Mouse (Mus musculus) kidney, postnatal 10 days (tissue): ENCODE results near the gene Nat8f5.
A peak's percentile ranks its signal among the peaks of the same experiment; 100 is the strongest.
"Not testable (repeated sequence)": the region's sequence is repeated elsewhere in the genome, so short reads cannot be mapped to it uniquely, and the experiment has no call there.

ENCODE experiments used
- DNase-seq: peaks from one replicate; pipeline ENCODE4 v3.0.0; 2021; ENCODE audit warnings: mixed read lengths

The Nat8f5 gene

DNA sequence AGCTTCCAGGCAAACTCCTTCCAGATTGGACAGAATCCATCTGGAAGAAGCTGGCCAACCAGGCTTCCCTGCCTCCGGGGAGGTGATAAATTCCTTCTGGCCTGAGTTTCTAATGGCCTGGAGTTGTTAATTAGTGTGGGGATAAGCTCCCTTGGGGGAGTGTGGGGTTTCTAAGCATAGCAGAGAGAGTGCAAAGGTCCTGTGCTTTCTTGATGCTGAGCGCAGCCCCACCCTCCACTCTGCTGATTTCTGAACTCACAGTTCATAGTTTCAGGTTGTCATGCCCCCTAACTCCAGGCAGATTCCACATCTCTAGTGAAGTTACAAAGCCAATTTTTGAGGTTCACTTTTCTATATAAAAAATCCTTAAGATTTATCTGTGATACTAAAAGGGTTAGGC is 14.3 kb upstream of the Nat8f5 start:
- peak; percentile 30 for DNase-seq

DNA sequence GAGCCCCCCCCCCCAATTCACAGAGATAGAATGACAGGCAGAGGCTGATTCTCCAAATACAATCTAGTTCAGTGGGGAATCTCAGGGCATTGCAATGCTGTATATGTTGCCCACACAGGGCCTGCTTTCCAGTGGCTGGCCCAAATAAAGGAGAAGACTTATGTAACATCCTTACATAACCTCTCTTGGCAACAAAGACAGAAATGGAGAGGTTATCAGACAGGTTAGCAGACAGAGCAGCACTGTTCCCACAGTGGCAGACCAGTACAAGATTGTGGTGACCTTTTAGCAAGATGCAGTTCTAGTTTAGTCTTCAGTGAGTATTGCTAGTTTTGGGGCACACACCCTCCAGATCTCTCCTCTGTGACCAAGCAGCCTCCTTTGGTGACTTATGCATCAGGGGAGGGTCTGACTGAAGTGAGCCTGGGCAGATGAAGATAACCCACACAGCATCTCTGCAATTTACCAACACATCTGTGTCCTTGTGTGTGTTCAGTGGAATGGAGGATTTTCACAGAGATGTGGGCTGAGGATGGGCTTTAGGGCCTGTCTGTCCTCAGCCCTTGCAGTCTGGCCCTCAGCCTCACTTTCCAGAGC is 13.8 kb upstream of the Nat8f5 start:
- DNase-seq: not testable (repeated sequence)

- DNase-seq: no peak
Measured at GRCm38 (mm10) chr6:85831796-85832321, 11.1 kb upstream of the Nat8f5 start, which contains the start of gene Nat8. Nat8 (minus strand) TSS chr6:85832082.

GRCm38 (mm10) chr6:85829462-85829861 is 8.7 kb upstream of the Nat8f5 start:
- no peak for DNase-seq

GRCm38 (mm10) chr6:85825886-85826285 is 5.1 kb upstream of the Nat8f5 start:
- DNase-seq: no peak

DNA sequence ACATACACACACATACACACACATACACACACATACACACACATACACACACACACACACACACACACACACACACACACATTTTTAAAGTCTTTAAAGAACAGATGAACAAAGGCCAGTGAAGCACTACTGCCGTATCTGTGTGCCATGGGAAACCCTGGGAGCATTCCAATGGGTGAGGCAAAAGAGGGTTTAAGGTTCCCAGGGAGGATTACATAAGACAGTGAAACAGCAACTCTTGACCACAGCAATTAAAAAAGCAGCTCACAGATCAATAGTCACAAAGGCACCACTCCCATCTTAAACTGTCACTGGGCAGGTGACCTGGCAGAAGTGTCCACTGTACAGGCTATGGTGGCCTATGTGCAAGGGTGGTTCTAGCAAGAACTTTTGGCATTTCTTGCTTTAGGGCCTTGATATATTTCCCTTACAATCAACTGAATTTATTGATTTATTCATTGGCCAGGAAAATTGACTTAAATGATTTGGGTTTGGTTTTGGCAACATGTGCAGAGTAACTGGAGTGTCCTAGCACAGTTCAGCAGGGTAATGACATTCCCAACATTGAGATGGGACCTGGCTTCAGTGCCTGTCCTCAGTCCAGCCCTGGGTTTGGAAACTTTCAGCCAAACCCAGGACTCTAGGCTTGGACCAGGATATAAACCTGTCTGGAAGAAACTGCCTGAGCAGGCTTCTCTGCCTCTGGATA is 2.8 kb upstream of the Nat8f5 start:
- DNase-seq: no peak

GRCm38 (mm10) chr6:85822286-85822685 is 1.5 kb upstream of the Nat8f5 start:
- no peak for DNase-seq

- DNase-seq: no peak
Measured at GRCm38 (mm10) chr6:85818338-85818737, 2.4 kb downstream of the Nat8f5 start.

DNA sequence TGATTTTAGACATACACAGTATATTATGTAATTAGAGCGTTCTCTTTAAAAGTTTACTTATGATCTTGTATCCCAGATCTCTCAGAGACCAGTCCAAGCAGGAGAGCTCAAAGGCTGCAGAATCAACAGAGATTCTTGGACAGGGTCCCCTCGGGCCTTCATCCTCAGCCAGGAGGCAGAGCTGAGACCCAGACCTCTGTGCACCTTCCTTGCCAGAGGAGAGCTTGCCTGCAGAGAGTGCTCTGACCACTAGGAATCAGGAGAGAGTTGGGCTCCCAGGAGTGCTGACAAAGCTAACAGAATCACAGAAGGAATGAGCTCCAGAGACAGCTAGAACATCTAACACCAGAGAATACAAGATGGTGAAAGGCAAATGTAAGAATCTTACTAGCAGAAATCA is 7.4 kb downstream of the Nat8f5 start:
- no peak for DNase-seq

GRCm38 (mm10) chr6:85810942-85811537 is 9.7 kb downstream of the Nat8f5 start:
- peak; percentile 16 for DNase-seq

DNA sequence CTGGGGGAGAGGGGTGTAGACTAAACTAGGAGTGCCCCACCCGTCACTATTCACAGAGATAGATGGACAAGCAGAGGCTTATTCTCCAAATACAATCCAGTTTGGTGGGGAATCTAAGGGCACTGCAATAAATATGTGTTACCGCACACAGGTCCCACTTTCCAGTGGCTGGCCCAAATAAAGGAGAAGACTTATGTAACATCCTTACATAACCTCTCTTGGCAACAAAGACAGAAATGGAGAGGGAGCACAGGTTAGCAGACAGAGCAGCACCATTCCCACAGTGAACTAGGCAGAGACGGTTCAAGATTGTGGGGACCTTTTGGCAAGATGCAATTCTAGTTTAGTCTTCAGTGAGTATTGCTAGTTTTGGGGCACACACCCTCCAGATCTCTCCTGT is 10.3 kb downstream of the Nat8f5 start:
- not testable (repeated sequence) for DNase-seq

DNA sequence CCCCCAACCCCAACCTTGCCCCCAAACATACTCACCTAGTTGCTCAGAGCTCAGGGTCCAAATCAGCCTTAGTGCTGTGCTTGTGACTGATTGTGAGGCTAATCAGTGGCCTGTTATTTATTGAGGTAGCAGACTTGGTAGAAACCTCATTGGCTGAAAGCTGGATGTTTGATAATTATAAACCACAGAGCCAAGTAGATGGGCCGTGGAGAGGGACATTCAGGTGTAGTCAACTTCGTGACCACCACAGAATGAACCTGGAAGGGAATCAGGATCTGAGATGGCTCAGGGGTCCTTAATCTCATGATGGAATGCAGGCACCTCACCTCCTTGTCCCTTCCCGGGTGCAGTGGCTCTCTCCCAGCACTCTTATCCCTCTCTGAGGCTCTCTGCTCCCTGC is 11.0 kb downstream of the Nat8f5 start:
- DNase-seq: not testable (repeated sequence)

- not testable (repeated sequence) for DNase-seq
Measured at GRCm38 (mm10) chr6:85803180-85803579, 17.6 kb downstream of the Nat8f5 start.
